15 mouse cellular contexts compared by ENCODE assay signal in genomic region chr1:34535043-34535698, GRCm38 (mm10). TPM values are rescaled to one million over a fixed set of nuclear protein-coding genes. Genes with fewer than 3 reads are reported as not detected.
A peak's percentile ranks its signal among the peaks of the same experiment; 100 is the strongest.
DNase-seq lines count a peak whose midpoint lies in the region; ATAC-seq and TF ChIP-seq lines count a peak whose summit lies in the region.
"Not testable (repeated sequence)": the region's sequence is repeated elsewhere in the genome, so short reads cannot be mapped to it uniquely, and the experiment has no call there.
"Had no signal": no experiment of that assay in that cellular context is flagged by ENCODE, and none has a peak within 500 bp of the region (broad histone marks: within the 10 kb centered on the region; RNA-seq: fewer than 3 reads in every experiment).

Cfc1 (plus strand) TSS chr1:34535648.

- H3K4me3 ChIP-seq in G1E (ENCODE audit: low read depth, low read length); forebrain, embryonic 13.5 days; liver, embryonic 11.5 days (ENCODE audit: low read depth, low read length): not testable (repeated sequence)
- H3K4me3 ChIP-seq in heart, embryonic 13.5 days, result peak within 1 kb of the TSS; percentile 28
- peak within 1 kb of the TSS; percentile 17; the same call in 1 of the 2 replicates for H3K4me3 ChIP-seq in hindbrain, embryonic 14.5 days (replicated peaks; ENCODE audit: low read length)
- peak within 1 kb of the TSS; percentile 27 for H3K4me3 ChIP-seq in kidney, embryonic 15.5 days (replicated peaks)
- H3K4me3 ChIP-seq in midbrain, embryonic 12.5 days, result peak within 1 kb of the TSS; percentile 12; the same call in 1 of the 2 replicates
- H3K4me3 ChIP-seq in neural tube, embryonic 15.5 days (replicated peaks), result peak within 1 kb of the TSS; percentile 32

- not testable (repeated sequence) for H3K4me1 ChIP-seq in G1E (ENCODE audit: insufficient read depth, low read depth, low read length); forebrain, embryonic 13.5 days; liver, embryonic 11.5 days (replicated peaks; ENCODE audit: control insufficient read depth, insufficient read depth, low read length)
- H3K4me1 ChIP-seq in heart, embryonic 13.5 days, result peaks cover 13% of the 10 kb centered on the region
- peaks cover 12% of the 10 kb centered on the region; the same call in 1 of the 2 replicates for H3K4me1 ChIP-seq in hindbrain, embryonic 14.5 days (replicated peaks; ENCODE audit: control insufficient read depth, insufficient read depth, low read length)
- peaks cover 14% of the 10 kb centered on the region for H3K4me1 ChIP-seq in kidney, embryonic 15.5 days
- H3K4me1 ChIP-seq in midbrain, embryonic 12.5 days, result peaks cover 15% of the 10 kb centered on the region
- H3K4me1 ChIP-seq in neural tube, embryonic 15.5 days, result peaks cover 20% of the 10 kb centered on the region

- WGBS in forebrain, embryonic 13.5 days, result 24% methylated on average over 7 of the region's 7 CpGs
- WGBS in heart, embryonic 13.5 days, result 14% methylated on average over 7 of the region's 7 CpGs
- 29% methylated on average over 7 of the region's 7 CpGs for WGBS in hindbrain, embryonic 14.5 days
- 30% methylated on average over 7 of the region's 7 CpGs for WGBS in kidney, embryonic 15.5 days
- 13% methylated on average over 7 of the region's 7 CpGs for WGBS in liver, embryonic 11.5 days
- WGBS in midbrain, embryonic 12.5 days, result 33% methylated on average over 7 of the region's 7 CpGs
- WGBS in neural tube, embryonic 15.5 days, result 39% methylated on average over 7 of the region's 7 CpGs

- H3K9me3 ChIP-seq in G1E (replicated peaks); forebrain, embryonic 13.5 days (replicated peaks); heart, embryonic 13.5 days; hindbrain, embryonic 14.5 days (ENCODE audit: control insufficient read depth, low read length); kidney, embryonic 15.5 days (replicated peaks); liver, embryonic 11.5 days (ENCODE audit: control insufficient read depth, low read length); midbrain, embryonic 12.5 days; neural tube, embryonic 15.5 days (replicated peaks): not testable (repeated sequence)

- not testable (repeated sequence) for H3K9ac ChIP-seq in forebrain, embryonic 13.5 days; heart, embryonic 13.5 days; hindbrain, embryonic 14.5 days; kidney, embryonic 15.5 days; liver, embryonic 11.5 days (ENCODE audit: low read depth, low read length); midbrain, embryonic 12.5 days (replicated peaks); neural tube, embryonic 15.5 days (replicated peaks)

- 0 out of 2 replicates have a peak within 1 kb of the TSS, but pooled peaks have one; percentile 36 for H3K4me2 ChIP-seq in forebrain, embryonic 13.5 days
- peak within 1 kb of the TSS; percentile 59 for H3K4me2 ChIP-seq in heart, embryonic 13.5 days
- peak within 1 kb of the TSS; percentile 47 for H3K4me2 ChIP-seq in hindbrain, embryonic 14.5 days (replicated peaks)
- peak within 1 kb of the TSS; percentile 53 for H3K4me2 ChIP-seq in kidney, embryonic 15.5 days
- peak within 1 kb of the TSS; percentile 29; the same call in 1 of the 2 replicates for H3K4me2 ChIP-seq in liver, embryonic 11.5 days
- peak within 1 kb of the TSS; percentile 42 for H3K4me2 ChIP-seq in midbrain, embryonic 12.5 days (replicated peaks)
- H3K4me2 ChIP-seq in neural tube, embryonic 15.5 days, result peak within 1 kb of the TSS; percentile 64

- H3K27me3 ChIP-seq in G1E (ENCODE audit: insufficient read depth, low read length), result peaks cover 30% of the 10 kb centered on the region
- peaks cover 41% of the 10 kb centered on the region for H3K27me3 ChIP-seq in forebrain, embryonic 13.5 days
- peaks cover 37% of the 10 kb centered on the region for H3K27me3 ChIP-seq in heart, embryonic 13.5 days (replicated peaks)
- peaks cover 32% of the 10 kb centered on the region for H3K27me3 ChIP-seq in hindbrain, embryonic 14.5 days (ENCODE audit: control insufficient read depth, insufficient read depth, low read length)
- peaks cover 38% of the 10 kb centered on the region for H3K27me3 ChIP-seq in kidney, embryonic 15.5 days
- H3K27me3 ChIP-seq in liver, embryonic 11.5 days (replicated peaks; ENCODE audit: control insufficient read depth, insufficient read depth, low read length), result peaks cover 28% of the 10 kb centered on the region
- H3K27me3 ChIP-seq in midbrain, embryonic 12.5 days, result peaks cover 40% of the 10 kb centered on the region
- peaks cover 40% of the 10 kb centered on the region for H3K27me3 ChIP-seq in neural tube, embryonic 15.5 days (replicated peaks)

- peak; percentile 73 for ATAC-seq in G1E (ENCODE audit: extremely low read depth, insufficient number of reproducible peaks, low FRiP score, poor library complexity, severe bottlenecking)
- not testable (repeated sequence) for ATAC-seq in forebrain, embryonic 13.5 days; heart, embryonic 13.5 days (ENCODE audit: extremely low read depth, insufficient number of reproducible peaks, low FRiP score, low TSS enrichment); hindbrain, embryonic 14.5 days (ENCODE audit: low FRiP score); kidney, embryonic 15.5 days (replicated peaks; ENCODE audit: low FRiP score); liver, embryonic 11.5 days (replicated peaks; ENCODE audit: low FRiP score); midbrain, embryonic 12.5 days (ENCODE audit: low FRiP score, low read depth); neural tube, embryonic 15.5 days (ENCODE audit: low FRiP score)

- not testable (repeated sequence) for H3K27ac ChIP-seq in forebrain, embryonic 13.5 days; heart, embryonic 13.5 days (replicated peaks); hindbrain, embryonic 14.5 days; kidney, embryonic 15.5 days; liver, embryonic 11.5 days (ENCODE audit: low read depth, low read length); midbrain, embryonic 12.5 days (replicated peaks); neural tube, embryonic 15.5 days (replicated peaks)

- DNase-seq in G1E (ENCODE audit: low spot score); hindbrain, embryonic 14.5 days (ENCODE audit: low spot score); liver, embryonic 11.5 days (ENCODE audit: low spot score): not testable (repeated sequence)

- H3K36me3 ChIP-seq in G1E (replicated peaks); forebrain, embryonic 13.5 days (ENCODE audit: poor library complexity, severe bottlenecking); heart, embryonic 13.5 days; hindbrain, embryonic 14.5 days (replicated peaks; ENCODE audit: control insufficient read depth, insufficient read depth); kidney, embryonic 15.5 days; liver, embryonic 11.5 days (ENCODE audit: control insufficient read depth, insufficient read depth, low read length); midbrain, embryonic 12.5 days; neural tube, embryonic 15.5 days: not testable (repeated sequence)

- TF ChIP-seq CTCF in G1E (IDR thresholded peaks at IDR 0.05; ENCODE audit: low read depth, low read length), result not testable (repeated sequence)

RNA-seq across cellular contexts. Expression of gene Cfc1, which starts in this region (rescaled TPM):
- total RNA-seq in G1E (2014; fragmentation: Nextera tagmentation) (not detected in 2 replicates), G1E (2017) (0.11 and 0.12 TPM in 2 replicates)
- not detected in 2 replicates for polyA plus RNA-seq in G1E (2012)
- polyA plus RNA-seq in forebrain, embryonic 13.5 days (2015; fragmentation: Nextera tagmentation; extraction: Ambion mirVana), result not detected in 2 replicates
- 0.28 TPM in 2 replicates for polyA plus RNA-seq in heart, embryonic 13.5 days (2015; fragmentation: Nextera tagmentation; extraction: Ambion mirVana)
- 0.19 and 0.20 TPM in 2 replicates for polyA plus RNA-seq in hindbrain, embryonic 14.5 days (2014; fragmentation: Nextera tagmentation; extraction: Ambion mirVana)
- not detected in 2 replicates for polyA plus RNA-seq in kidney, embryonic 15.5 days (2015; fragmentation: Nextera tagmentation; extraction: Ambion mirVana)
- polyA plus RNA-seq in liver, embryonic 11.5 days (2014; fragmentation: Nextera tagmentation; extraction: Ambion mirVana), result not detected in 2 replicates
- polyA plus RNA-seq in midbrain, embryonic 12.5 days (2016; fragmentation: Nextera tagmentation; extraction: Ambion mirVana), result not detected in 2 replicates
- polyA plus RNA-seq in neural tube, embryonic 15.5 days (2015; fragmentation: Nextera tagmentation; extraction: Ambion mirVana), result 0.29 and 0.52 TPM in 2 replicates
- total RNA-seq: adrenal gland, postnatal 4 days; heart, postnatal 36 days; layer of hippocampus, adult 18-20 months; left cerebral cortex, adult 18-20 months; megakaryocyte, adult 5-6 weeks had no signal
- polyA plus RNA-seq: gonadal fat pad, adult 2 months; limb, embryonic 11.5 days had no signal

Comparison
In these comparisons a context has a peak if more than half of its experiments do, and no peak if none do; other contexts are left out.
1. Peak in ATAC-seq in G1E; RNA of the gene not detected or under 1 TPM.